Mouse (Mus musculus): ENCODE measurements at regions not wholly inside any gene's neighbourhood (a gene's known extent, or its start where the extent isn't known, plus 50 kb on each side); places are given as distances from the start of the nearest gene placed in this dataset.

GRCm38 (mm10) chr10:125809763-125810361, 156.1 kb upstream of the Lrig3 start:
- TF ChIP-seq POLR2A (IDR thresholded peaks at IDR 0.05; ENCODE audit: insufficient read depth, low read depth, low read length), result no peak
- TF ChIP-seq EP300 (IDR thresholded peaks at IDR 0.05; ENCODE audit: insufficient read depth, low read depth, low read length), result no peak

Measured in heart, adult 2 months (tissue).